Mouse (Mus musculus): Measurements from ENCODE around the gene Hao1. TPM values are rescaled to one million over a fixed set of nuclear protein-coding genes. Genes with fewer than 3 reads are reported as not detected.
A peak's percentile ranks its signal among the peaks of the same experiment; 100 is the strongest.

The Hao1 gene
- polyA plus RNA-seq, 1 experiment from 2014 or later = 0.38 TPM

DNA sequence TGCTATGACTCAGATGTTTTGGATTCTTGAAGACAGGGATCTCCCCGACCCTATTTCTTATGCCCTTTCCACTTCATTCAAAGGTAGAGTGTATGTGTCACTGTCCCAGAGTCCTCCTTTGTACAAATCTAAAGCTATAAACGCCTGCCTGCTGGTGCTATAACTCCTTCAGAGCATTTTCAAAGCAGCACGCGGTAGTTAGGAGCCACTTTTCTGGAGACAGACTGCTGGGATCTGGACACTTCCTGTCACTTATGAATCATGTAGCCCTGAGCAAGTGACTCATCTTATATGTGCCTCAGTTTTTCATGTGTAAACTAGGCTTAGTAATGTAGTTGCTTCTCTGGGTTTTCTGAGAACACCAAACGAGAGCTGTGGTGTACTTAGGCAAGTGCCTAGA lies 9.1 kb downstream of the Hao1 start:
- no peak for DNase-seq (ENCODE audit: low spot score)
- ATAC-seq (ENCODE audit: low FRiP score, low TSS enrichment) = no peak
- Histone ChIP-seq H3K27me3 (ENCODE audit: control insufficient read depth, insufficient read depth, low read length) (no peaks in the 10 kb centered on the region), H3K4me3 (ENCODE audit: low read depth, low read length) (no peak overlapping the region), H3K9me3 (ENCODE audit: control insufficient read depth, low read length) (no peaks in the 10 kb centered on the region), H3K4me2 (replicated peaks; ENCODE audit: low read depth) (no peak overlapping the region), H3K27ac (replicated peaks) (no peak overlapping the region), H3K36me3 (ENCODE audit: control insufficient read depth, insufficient read depth, low read length) (no peaks in the 10 kb centered on the region), H3K4me1 (replicated peaks; ENCODE audit: control insufficient read depth, insufficient read depth) (no peaks in the 10 kb centered on the region), H3K9ac (ENCODE audit: low read length) (no peak overlapping the region)
- 65% methylated on average over 5 of the region's 5 CpGs for WGBS
- no peak for TF ChIP-seq CTCF (IDR thresholded peaks at IDR 0.05; ENCODE audit: low read depth)

DNA sequence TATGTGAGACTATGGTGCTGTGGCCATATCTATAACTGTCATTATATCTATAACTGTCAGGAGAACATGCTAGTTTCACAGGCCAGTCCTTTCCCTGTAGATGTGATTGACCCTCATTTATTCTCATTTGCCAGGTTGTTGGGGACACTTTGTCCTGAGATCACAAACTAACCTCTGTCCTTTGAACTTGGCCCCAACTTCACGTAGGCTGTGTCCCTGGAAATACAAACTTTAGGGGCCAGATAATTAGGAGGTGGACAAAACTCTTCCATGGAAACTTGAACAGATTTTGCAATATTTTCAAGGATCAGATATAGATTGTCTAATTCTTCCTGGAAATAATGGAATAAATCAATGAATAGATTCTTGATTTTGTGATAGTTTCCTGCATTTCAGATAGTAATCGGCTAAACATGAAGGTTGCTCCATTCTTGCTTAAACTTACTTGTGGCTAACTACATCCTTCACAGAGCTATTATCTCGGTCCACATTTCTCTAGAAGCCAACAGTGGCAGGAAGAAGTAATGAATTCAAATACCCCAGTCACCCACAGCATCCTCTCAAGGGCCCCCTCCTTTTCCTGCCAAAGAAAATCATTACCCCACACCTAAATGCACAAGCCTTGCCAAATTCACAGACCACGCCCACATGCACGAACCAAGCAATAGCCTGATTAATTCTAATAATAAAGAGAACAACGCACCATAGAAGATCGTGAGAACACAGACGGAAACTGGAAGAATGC lies 9.7 kb downstream of the Hao1 start:
- 68% methylated on average over 8 of the region's 8 CpGs for WGBS
- Histone ChIP-seq H3K4me1 (replicated peaks; ENCODE audit: control insufficient read depth, insufficient read depth) (no peaks in the 10 kb centered on the region), H3K27ac (replicated peaks) (no peak overlapping the region), H3K9me3 (ENCODE audit: control insufficient read depth, low read length) (no peaks in the 10 kb centered on the region), H3K27me3 (ENCODE audit: control insufficient read depth, insufficient read depth, low read length) (no peaks in the 10 kb centered on the region), H3K4me2 (replicated peaks; ENCODE audit: low read depth) (no peak overlapping the region), H3K36me3 (ENCODE audit: control insufficient read depth, insufficient read depth, low read length) (no peaks in the 10 kb centered on the region), H3K9ac (ENCODE audit: low read length) (no peak overlapping the region), H3K4me3 (ENCODE audit: low read depth, low read length) (no peak overlapping the region)
- DNase-seq (ENCODE audit: low spot score) = no peak
- TF ChIP-seq EP300 (optimal IDR thresholded peaks at IDR 0.05) (no peak), CTCF (IDR thresholded peaks at IDR 0.05; ENCODE audit: low read depth) (no peak)
- no peak for ATAC-seq (ENCODE audit: low FRiP score, low TSS enrichment)

DNA sequence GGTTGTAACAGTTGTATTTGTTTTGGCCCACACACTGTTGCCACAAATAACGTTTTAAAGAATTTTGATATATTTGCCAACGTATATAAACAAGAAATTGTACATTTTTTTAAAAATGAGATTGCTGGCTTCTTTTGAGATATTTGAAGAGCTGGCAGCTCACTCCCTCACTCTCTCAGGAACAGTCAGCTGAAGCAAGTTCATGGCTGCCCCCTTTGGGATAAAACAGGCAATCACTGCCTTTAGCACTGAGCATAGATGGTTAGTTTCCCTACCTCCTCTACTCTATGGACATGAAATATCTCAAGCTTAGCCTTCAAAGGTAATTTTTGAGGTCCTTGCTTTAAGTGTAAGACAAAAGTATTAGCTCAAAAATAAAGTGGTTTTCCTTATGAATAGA lies 10.7 kb downstream of the Hao1 start:
- no peak overlapping the region for H3K27ac ChIP-seq (replicated peaks)
- H3K9ac ChIP-seq (ENCODE audit: low read length) = no peak overlapping the region
- H3K9me3 ChIP-seq (ENCODE audit: control insufficient read depth, low read length) = no peaks in the 10 kb centered on the region
- 45% methylated on average over 2 of the region's 2 CpGs for WGBS
- H3K36me3 ChIP-seq (ENCODE audit: control insufficient read depth, insufficient read depth, low read length) = no peaks in the 10 kb centered on the region
- H3K4me1 ChIP-seq (replicated peaks; ENCODE audit: control insufficient read depth, insufficient read depth) = no peaks in the 10 kb centered on the region
- no peak overlapping the region for H3K4me2 ChIP-seq (replicated peaks; ENCODE audit: low read depth)
- no peak for DNase-seq (ENCODE audit: low spot score)
- H3K4me3 ChIP-seq (ENCODE audit: low read depth, low read length) = no peak overlapping the region
- TF ChIP-seq EP300 (optimal IDR thresholded peaks at IDR 0.05) = no peak
- peak; percentile 48 for TF ChIP-seq CTCF (IDR thresholded peaks at IDR 0.05; ENCODE audit: low read depth)
- no peak for ATAC-seq (ENCODE audit: low FRiP score, low TSS enrichment)
- H3K27me3 ChIP-seq (ENCODE audit: control insufficient read depth, insufficient read depth, low read length) = no peaks in the 10 kb centered on the region

DNA sequence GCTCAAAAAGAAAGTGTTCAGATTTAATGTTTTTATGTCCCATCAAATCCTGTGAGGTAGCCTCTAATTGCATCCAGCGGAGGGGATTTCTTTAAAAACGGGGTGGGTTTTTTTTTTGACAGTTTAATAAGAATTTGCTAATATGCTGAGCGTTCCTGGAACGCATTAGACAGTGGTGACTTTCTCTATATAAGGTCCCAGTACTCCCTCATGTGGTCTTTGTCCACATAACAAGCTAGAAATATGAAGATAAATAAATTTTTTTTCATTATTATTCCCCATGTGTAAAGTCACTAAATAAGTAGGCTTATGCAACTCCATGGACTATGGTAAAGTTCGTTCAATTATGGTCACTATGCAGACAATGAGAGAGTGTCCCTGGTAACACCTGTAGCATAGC lies 13.1 kb downstream of the Hao1 start:
- no peak for TF ChIP-seq EP300 (optimal IDR thresholded peaks at IDR 0.05)
- peak; percentile 60 for TF ChIP-seq CTCF (IDR thresholded peaks at IDR 0.05; ENCODE audit: low read depth)
- H3K9me3 ChIP-seq (ENCODE audit: control insufficient read depth, low read length) = no peaks in the 10 kb centered on the region
- WGBS = 56% methylated on average over 5 of the region's 5 CpGs
- ATAC-seq (ENCODE audit: low FRiP score, low TSS enrichment) = no peak
- no peak overlapping the region for H3K27ac ChIP-seq (replicated peaks)
- DNase-seq (ENCODE audit: low spot score) = no peak
- no peaks in the 10 kb centered on the region for H3K4me1 ChIP-seq (replicated peaks; ENCODE audit: control insufficient read depth, insufficient read depth)
- no peak overlapping the region for H3K9ac ChIP-seq (ENCODE audit: low read length)
- H3K4me2 ChIP-seq (replicated peaks; ENCODE audit: low read depth) = no peak overlapping the region
- no peaks in the 10 kb centered on the region for H3K27me3 ChIP-seq (ENCODE audit: control insufficient read depth, insufficient read depth, low read length)
- no peaks in the 10 kb centered on the region for H3K36me3 ChIP-seq (ENCODE audit: control insufficient read depth, insufficient read depth, low read length)
- H3K4me3 ChIP-seq (ENCODE audit: low read depth, low read length) = no peak overlapping the region

DNA sequence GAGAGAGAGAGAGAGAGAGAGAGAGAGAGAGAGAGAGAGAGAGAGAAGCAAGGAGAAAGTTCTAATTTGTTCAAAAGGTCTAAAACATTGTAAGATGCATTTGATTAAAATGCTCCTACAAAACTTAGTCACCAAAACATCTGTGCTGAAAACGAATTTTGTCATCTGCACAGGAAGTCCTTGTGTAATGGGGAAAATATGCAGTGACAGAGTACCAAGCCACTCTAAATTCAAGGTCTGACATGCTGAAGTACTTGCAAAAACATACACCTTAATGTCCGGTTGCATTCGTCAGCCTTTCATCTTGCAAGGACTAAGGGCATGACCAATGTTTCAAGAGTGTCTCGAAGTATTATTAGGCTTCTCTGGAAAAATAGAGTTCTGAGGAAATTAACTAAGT lies 15.7 kb downstream of the Hao1 start:
- no peak overlapping the region for H3K4me3 ChIP-seq (ENCODE audit: low read depth, low read length)
- no peak for DNase-seq (ENCODE audit: low spot score)
- no peaks in the 10 kb centered on the region for H3K27me3 ChIP-seq (ENCODE audit: control insufficient read depth, insufficient read depth, low read length)
- no peak overlapping the region for H3K4me2 ChIP-seq (replicated peaks; ENCODE audit: low read depth)
- H3K36me3 ChIP-seq (ENCODE audit: control insufficient read depth, insufficient read depth, low read length) = no peaks in the 10 kb centered on the region
- H3K9ac ChIP-seq (ENCODE audit: low read length) = no peak overlapping the region
- no peaks in the 10 kb centered on the region for H3K4me1 ChIP-seq (replicated peaks; ENCODE audit: control insufficient read depth, insufficient read depth)
- 56% methylated on average over 4 of the region's 4 CpGs for WGBS
- H3K9me3 ChIP-seq (ENCODE audit: control insufficient read depth, low read length) = no peaks in the 10 kb centered on the region
- TF ChIP-seq CTCF (IDR thresholded peaks at IDR 0.05; ENCODE audit: low read depth) (no peak), EP300 (optimal IDR thresholded peaks at IDR 0.05) (no peak)
- ATAC-seq (ENCODE audit: low FRiP score, low TSS enrichment) = no peak
- no peak overlapping the region for H3K27ac ChIP-seq (replicated peaks)

DNA sequence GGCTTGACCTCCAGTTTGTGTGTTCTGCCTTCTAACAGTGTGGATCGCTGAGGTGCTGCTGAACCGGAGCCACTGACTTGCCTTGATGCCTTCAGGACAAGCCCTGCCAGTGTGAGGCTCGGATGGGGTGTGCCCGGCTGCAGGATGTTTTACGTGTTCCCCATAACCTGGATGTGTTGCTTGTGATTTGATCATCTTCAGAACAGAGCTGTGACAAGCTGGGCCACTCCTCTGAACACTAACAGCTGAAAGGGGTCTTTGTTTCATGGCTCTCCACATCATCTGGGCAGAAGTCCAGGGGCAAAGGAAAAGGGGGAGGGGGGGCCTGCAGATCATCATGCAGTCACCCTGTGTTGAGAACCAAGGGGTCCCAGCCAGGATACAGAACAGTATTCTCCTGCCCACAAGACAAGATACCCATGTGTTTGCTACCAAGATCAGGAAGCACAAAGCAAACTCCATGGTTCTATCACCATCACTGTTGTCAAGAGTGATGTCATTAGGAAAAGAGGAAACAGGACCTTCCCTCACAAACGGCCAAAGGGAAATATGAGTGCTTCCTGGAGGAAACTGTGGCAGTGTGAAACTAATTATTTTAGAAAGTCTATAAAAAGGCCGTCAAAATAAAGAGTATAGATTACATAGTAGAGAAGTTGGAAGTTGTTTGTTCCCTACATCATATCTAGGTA lies 25.9 kb downstream of the Hao1 start:
- peak; percentile 18; the same call in 1 of the 2 replicates for ATAC-seq (ENCODE audit: low FRiP score, low TSS enrichment)
- TF ChIP-seq EP300 (optimal IDR thresholded peaks at IDR 0.05) = no peak
- no peak for TF ChIP-seq CTCF (IDR thresholded peaks at IDR 0.05; ENCODE audit: low read depth)
- 61% methylated on average over 7 of the region's 7 CpGs for WGBS
- Histone ChIP-seq H3K36me3 (ENCODE audit: control insufficient read depth, insufficient read depth, low read length) (no peaks in the 10 kb centered on the region), H3K9me3 (ENCODE audit: control insufficient read depth, low read length) (no peaks in the 10 kb centered on the region), H3K9ac (ENCODE audit: low read length) (no peak overlapping the region), H3K4me3 (ENCODE audit: low read depth, low read length) (no peak overlapping the region), H3K27me3 (ENCODE audit: control insufficient read depth, insufficient read depth, low read length) (no peaks in the 10 kb centered on the region), H3K4me1 (replicated peaks; ENCODE audit: control insufficient read depth, insufficient read depth) (no peaks in the 10 kb centered on the region), H3K27ac (replicated peaks) (no peak overlapping the region), H3K4me2 (replicated peaks; ENCODE audit: low read depth) (no peak overlapping the region)
- peak; percentile 16 for DNase-seq (ENCODE audit: low spot score)
